Mouse (Mus musculus) cerebellum, adult 8-10 months (tissue): ENCODE data around the gene Emc3.

Experiments
- DNase-seq: peaks from one replicate; pipeline ENCODE4 v3.0.0; 2022

Emc3 gene

DNA sequence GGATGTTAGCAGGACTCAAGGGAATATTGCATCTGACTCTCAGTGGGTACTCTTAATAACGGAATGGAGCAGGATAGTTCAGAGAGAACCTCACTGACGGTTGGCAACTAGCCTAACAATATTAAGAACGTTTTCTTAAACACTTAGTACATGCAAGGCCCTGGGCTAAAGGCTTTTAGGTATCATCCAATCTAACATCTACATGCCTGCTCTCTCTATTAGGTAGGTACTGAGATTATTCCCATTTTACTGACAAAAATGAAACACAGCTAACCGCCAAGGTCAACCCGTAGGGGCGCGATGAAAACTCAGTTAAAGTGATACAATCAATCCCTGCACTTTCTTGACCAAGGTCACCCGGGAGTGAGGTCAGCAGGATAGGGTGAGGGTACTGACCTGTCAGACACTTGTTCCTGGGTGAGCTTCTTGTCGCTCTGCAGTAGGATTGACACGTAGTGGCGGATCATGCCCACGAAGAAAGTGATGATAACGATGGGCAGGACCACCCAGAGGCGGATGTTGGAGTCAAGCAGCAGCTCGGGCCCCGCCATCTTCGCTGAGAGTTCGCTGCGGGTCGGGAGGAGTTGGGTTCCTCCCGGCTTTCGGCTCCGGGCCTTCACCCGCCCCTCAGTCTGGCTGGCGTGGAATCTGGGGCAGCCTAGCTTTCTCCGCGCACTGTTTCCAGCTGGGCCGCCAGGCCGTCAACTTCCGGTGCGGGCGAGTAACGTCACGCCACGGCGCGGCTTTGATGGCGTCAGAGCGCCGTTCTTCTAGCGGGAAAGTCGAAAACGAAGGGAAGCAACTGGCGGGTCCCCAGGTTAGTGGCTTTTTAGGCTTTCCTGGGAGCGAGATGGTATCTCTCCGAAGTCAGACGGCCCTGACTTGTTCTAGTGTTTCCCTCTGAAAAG is at the start of gene Emc3, which contains the start of gene Fancd2:
Gene Emc3, minus strand, starts transcription at position 721 of the 908 bp plus-strand sequence.
Gene Fancd2, plus strand, starts transcription at position 751 of the 908 bp plus-strand sequence.
- DNase-seq = peak; percentile 92

- DNase-seq = no peak
Observed at GRCm38 (mm10) chr6:113579306-113579705, 47.9 kb upstream of the Emc3 start.

DNA sequence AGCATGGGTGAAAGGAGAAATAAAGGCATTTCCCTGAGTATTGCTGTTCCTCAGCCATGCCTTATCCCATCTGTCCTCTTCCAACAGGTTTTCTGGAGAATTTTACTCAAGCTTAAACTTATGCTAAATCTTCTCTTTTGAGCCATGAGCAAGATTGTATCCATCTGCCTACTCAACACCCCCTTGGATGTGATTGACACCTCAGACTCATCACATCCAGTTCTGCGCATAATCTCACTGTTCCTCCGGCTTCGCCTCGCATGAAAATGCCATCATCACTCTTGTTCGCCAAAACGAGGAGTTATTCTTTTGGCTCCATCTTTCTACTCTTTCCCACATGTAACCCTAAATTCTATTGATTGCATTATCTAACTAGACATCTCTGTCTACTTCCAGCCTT is 44.6 kb upstream of the Emc3 start:
- no peak for DNase-seq

GRCm38 (mm10) chr6:113564557-113564956 is 33.1 kb upstream of the Emc3 start:
- no peak for DNase-seq

- no peak for DNase-seq
Observed at GRCm38 (mm10) chr6:113559736-113560135, 28.3 kb upstream of the Emc3 start.

DNA sequence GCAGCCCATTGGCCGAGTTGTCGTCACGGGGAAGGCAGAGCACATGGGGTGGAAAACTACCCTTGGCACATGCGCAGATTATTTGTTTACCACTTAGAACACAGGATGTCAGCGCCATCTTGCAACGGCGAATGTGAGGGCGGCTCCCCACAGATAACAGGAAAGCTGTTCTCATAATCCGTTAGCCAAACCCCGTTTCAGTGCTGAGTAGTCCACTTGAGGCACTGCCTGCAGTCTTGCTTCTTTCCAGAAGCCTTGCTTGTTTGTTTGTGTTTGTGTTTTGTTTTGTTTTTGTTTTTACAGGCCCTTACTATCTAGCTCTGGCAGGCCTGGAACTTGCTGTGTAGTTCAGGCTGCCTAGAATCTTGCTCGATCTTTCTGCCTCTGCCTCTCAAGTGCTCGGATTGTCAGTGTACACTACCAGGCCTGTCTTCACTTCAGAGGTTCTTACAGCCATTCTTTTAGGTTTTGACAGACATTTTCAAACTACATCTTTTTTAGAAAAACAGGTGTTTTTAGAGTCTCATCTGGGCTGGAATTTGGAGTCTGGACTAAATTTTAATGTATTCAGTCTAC is 12.5 kb upstream of the Emc3 start:
- no peak for DNase-seq

GRCm38 (mm10) chr6:113541610-113542009 is 10.2 kb upstream of the Emc3 start:
- no peak for DNase-seq

GRCm38 (mm10) chr6:113534886-113535285 is 3.4 kb upstream of the Emc3 start:
- no peak for DNase-seq

GRCm38 (mm10) chr6:113531840-113532404 is 470 bp upstream of the Emc3 start:
- no peak for DNase-seq

DNA sequence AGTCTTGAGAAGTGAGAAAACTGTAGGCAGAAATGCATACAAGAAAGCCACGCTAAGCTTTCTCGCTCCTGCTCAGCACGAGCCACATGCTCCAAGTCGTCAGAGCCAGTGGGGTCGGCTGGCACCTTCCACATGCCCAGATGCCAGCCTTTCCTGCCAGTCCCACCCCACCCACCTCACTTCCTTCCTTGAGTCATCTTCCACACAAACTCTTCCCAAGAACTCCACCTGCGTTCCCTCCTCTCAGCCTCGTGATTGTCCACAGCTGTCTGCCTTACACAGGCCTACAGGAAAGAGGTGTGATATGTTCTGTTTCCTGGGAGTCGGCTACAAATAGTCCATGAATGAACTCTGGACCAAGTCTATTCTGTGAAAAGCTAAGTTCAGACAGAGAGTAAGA is 8.0 kb downstream of the Emc3 start:
- no peak for DNase-seq

GRCm38 (mm10) chr6:113522310-113522709 is 9.1 kb downstream of the Emc3 start:
- no peak for DNase-seq

GRCm38 (mm10) chr6:113517434-113518080 is 13.9 kb downstream of the Emc3 start:
- DNase-seq = no peak

GRCm38 (mm10) chr6:113514600-113514999 is 16.9 kb downstream of the Emc3 start:
- DNase-seq = no peak

GRCm38 (mm10) chr6:113513944-113514343 is 17.5 kb downstream of the Emc3 start:
- DNase-seq = no peak

- peak; percentile 68 for DNase-seq
Observed at GRCm38 (mm10) chr6:113508947-113509280, 22.5 kb downstream of the Emc3 start.

GRCm38 (mm10) chr6:113508272-113508946 is 23.0 kb downstream of the Emc3 start:
- DNase-seq = no peak

DNA sequence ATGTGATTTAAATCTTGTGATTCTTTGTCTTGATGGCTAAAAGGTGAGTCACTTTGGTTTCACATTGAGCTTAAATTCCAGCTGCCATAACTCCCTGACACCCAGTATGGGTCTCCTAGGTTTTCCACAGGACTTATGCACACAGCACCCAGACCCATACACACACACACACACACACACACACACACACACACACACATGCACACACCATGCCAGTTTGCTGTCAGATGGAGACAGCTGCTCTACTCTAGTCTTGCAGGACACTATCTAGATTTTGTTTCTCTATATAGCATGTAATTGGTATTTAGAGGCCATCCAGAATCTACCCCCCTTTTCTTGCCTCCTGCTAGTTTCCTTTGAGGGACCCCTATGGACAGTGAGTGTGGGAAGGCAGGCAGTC is 24.3 kb downstream of the Emc3 start:
- DNase-seq = no peak

DNA sequence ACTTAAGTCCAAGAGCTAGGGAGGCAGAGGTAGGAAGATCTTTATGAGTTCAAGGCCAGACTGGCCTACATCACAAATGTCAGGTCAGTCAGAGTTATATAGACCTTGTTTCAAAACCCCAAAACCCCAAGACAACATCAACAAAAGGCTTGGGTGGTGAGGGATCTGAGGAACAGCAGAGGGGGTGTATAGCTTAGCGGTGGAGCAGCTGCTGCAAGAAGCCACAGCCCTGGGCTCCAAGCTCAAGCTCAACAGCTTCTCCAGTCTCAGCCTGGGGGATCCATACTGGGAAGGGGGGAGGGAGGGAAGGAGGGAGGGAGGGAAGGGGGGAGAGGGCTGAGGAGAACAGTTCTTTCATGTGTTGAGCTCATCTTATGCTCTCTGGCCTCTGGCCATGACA is 25.8 kb downstream of the Emc3 start:
- DNase-seq = no peak

DNA sequence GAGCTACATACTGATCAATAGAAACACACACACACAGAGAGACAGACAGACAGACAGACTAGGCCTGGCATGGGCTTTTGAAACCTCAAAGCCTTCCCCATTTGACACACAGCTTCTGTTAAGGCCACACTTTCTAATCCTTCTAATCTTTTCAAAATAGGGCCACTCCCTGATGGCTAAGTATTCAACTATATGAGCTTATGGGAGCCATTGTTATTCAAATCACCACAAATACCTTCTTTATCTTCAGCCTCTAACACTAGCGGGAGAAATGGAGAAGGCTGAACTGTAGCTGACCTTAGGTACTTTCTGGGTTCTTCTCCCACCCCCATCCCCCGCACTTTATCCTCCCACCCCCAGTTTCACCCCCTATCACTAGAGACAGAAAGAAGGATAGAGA is 28.7 kb downstream of the Emc3 start:
- no peak for DNase-seq

DNA sequence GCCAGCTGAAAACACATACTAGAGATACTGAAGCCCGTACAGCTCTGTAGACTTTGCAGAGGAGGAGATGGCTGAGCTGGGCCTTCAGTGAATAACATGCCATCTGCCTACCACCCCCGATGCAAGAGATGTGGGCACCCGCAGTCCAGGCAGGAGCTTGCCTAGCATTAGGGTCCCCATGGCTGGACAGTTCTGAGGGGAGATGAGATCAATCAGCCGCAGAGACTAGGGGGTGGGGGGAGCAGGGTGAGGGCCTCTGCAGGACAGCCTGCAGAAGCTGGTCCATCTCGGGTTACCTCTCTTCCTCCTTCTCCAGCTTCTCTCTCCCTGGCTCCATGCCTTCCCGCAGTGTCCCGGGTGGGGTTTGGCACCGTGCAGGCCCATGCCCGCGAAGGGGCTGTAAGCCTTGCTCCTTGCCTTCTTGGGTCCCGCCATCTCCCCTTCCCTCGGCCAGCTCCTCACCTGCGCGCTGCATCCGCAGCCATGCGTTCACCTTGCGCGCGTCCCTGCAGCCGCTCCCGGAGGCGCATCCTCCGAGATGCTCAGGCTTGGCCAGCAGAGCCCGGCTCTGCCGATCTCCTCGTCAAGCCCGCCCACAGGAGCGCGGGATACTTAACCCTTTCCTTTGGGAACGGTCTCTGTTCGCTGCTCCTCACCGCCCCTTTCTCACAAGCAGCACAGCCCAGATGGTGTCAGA is 29.9 kb downstream of the Emc3 start, which contains the start of gene Prrt3:
Gene Prrt3, minus strand, starts transcription at position 544 of the 697 bp plus-strand sequence.
- peak; percentile 79 for DNase-seq

GRCm38 (mm10) chr6:113499346-113499745 is 32.1 kb downstream of the Emc3 start:
- DNase-seq = no peak

- DNase-seq = no peak
Observed at GRCm38 (mm10) chr6:113495071-113495675, 36.3 kb downstream of the Emc3 start.
